Mouse (Mus musculus) thymus, postnatal 25 days (tissue): ENCODE data around the gene Nlrp3.

ENCODE experiments used
- DNase-seq: peaks from one replicate; pipeline ENCODE4 v3.0.0; 2022

Nlrp3 gene

DNA sequence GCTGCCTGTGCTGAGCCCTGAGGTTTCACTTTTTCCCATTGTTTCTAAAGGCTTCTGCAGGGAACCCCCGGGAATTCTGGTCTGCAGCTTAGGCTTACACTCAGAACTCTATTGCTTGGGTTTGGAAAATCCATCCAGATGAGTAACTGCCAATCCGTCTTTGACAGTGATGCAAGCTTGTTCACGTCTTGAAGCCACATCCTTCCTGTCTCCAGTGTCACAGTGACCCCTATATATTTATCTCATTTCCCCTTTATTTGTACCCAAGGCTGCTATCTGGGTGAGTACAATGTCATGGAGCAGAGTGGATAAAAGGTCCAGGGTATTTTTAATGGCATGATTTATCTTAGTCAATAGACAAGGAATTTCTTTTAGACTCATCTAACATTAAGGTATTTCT, at the start of gene Nlrp3:
Gene Nlrp3, plus strand, starts transcription at position 245 of the 400 bp plus-strand sequence.
- no peak for DNase-seq

DNA sequence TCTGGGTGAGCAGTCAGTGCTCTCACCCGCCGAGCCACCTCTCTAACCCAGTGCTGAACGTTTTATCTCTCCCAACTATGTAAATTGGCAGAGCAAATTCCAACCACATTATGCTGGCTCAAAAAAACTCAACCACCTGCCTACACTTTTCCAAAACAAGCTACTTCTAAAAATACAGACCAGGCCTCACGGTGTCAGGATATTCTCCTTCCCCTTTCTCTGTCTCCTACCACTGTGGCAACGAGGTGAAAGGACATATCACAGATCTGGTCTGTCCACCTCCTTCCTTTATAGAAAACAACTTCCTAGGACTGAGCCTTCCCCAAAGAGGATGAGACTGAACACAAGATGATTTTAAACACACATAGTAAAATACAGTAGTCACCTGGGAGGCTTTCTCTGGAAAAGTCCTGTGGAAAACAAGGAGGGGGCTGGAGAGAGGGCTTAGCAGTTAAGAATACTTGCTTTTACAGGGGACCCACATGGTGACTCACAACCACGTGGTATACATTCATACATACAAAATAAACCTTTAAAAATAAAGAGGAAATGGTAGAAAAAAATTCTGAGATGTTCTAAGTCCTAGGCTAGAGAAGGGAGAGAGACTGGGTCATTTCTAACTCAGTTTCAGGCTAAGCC, 44.6 kb upstream of the Nlrp3 start:
- DNase-seq: no peak

DNA sequence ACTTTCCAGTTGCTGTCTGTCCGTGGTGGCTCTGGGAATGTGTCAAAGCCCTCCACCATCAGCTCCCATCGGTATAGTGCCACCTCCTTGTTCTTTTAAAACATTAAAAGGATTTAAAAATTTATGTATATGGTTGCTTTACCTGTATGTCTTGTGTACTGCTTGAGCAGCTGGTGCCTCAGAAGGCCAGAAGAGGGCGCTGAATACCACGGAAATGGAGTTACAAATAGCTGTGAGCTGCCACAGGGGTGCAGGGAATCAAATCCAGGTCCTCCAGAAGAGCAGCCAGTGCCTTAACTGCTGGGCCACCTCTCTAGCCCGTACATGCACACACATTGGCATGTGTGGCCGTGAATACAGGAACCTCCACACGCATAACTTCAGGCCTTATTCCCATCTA, 43.6 kb upstream of the Nlrp3 start:
- DNase-seq: no peak

DNA sequence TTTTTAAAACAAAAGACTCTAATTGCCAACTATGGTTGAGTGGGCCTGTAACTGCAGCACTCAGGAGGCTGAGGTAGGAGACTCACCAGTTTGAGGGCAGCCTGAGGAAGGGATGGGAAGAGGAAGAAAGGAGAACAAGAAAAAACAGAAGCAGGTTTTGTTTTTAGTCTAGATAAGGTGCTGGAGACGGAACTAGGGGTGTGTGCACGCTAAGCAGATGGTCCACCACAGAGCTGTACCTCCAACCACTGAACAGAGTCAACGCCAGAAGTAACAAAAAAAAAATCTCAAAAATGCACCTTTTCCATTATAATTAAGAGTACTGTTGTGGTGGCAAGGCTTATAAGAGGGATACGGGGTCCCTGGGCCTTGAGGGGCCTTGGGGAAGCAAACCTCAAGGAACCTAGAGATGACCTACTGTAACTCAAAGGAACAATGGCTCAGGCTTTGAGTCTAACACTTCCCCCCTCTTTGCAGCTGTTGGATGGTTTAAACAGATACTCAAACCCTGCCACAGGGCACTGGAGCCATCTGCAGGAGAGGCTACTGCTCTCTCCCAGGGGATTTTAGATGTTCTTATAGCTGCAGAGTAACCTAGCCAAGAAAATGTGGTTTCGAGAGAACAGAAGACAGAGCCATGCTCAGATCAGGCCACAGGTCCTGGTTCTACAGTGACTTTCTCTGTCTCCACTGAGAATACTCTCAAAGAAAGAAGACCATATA, 39.2 kb upstream of the Nlrp3 start:
- no peak for DNase-seq

DNA sequence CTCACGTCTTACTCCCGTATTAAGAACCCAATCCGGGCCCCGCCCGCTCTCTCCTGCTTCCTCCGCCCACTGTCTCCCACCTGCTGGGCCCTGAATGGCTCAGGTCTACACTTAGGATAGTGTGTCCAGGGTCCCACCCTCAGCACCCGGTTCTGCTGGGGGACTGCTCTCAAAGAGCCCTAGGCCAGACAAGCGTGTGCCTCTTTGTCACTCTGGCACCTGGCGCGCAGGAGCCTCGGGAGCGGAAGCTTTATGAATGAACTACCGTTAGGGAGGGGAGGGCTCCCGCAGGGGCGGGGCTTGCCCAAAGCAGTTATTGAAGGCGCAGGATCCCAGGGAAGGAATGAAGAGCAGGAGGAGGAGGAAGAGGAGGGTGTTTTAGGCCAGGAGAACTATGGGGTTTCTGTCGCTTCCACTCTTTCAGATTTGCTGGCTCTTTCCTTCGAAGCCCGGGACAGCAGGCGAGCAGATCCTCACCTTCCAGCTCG, 36.0 kb upstream of the Nlrp3 start:
- peak; percentile 84 for DNase-seq

DNA sequence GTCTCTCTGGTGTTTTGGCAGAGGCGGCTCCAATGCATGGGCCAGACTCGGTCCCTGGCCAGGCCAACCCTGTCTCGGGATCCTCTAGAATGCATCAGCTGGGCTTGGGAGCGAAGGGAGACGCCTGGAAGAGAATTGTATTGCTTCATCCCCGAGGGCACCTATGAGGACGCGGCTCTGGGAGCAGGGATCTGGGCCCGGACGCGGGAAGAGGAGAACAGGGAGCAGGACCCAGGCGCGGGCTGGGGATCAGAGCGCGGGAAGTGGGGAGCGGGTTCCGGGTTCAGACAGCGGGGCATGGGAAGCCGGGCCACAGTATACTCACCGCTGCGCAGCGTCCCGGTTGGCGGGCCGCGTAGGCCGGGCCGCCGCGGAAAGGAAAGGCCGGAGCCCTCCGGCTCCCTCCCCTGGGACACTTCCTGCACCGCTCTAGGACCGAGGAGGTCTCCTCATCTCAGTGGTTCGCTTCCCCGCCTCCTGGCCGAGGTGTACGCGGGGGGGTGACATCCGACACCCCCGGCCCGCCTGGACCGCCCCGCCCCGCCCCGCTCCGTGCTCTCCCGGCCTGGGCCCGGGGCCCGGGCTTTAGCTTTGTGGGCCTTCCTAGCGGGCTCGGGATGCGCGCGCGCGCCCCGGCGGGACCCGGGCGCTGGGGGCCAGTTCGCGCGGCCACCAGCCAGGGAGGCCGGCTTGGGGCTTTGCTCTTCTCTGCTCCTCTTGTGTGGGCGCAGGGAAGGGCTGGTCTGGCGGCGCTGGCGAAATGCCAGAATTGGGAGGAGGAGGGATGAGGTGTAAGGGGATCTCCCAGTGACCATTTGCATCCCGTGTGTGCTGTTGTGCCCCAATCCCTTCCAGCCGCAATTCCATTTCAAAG, 35.3 kb upstream of the Nlrp3 start:
- peak; percentile 71 for DNase-seq

DNA sequence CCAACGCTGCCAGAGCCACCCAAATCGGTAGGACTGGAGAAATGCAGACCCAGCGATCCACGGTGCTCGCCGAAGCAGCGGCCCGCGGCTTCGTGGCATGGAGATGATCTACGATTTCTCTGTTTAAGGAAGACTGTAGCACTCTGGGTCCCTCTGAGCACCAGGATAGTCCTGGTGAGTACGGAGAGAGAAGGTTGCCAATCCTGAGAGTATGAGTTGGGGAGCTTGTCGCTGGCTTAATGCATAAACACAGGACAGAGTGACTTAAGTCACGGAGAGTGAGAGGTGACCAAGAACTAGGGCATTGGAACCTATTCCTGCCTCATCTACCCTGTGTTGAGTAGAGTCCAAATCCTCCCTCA, 34.7 kb upstream of the Nlrp3 start:
- no peak for DNase-seq

DNA sequence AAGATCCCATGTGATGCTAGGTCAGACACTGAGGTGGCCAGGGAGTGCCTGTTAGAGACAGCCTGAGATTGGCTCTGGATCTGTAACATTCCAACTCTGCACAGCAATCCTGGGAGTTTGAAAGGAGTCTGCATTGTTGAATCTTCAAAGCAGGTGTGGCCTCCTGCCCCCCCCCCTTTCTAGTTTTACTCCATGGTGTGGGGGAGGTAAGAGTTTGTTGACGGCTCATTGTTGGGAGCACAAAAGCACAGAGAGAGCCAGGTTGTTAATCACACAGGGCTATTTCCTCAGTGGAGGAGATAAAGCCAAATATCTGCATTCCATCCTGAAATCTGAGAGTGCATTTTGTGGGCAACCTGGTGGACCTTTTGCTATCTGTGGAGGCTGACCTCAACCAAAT, 29.8 kb upstream of the Nlrp3 start:
- DNase-seq: no peak

DNA sequence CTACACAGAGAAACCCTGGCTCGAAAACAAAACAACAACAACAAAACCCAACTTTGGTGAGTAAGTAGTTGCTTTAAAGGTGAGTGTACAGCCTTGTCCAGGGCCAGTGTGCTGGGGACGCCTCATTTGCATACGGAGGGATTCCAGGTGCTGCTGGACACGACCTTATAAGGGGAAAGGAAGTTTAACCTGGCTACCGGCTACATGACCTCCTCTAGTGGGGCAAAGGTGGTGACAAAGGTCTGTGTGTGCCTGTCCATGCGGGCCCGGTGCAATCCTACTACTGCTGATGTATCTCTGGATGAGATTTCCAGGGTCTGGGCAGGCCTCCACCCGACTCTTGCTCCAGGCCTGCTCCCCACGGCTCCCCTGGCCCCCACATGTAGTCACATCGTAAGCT, 28.6 kb upstream of the Nlrp3 start:
- DNase-seq: no peak

DNA sequence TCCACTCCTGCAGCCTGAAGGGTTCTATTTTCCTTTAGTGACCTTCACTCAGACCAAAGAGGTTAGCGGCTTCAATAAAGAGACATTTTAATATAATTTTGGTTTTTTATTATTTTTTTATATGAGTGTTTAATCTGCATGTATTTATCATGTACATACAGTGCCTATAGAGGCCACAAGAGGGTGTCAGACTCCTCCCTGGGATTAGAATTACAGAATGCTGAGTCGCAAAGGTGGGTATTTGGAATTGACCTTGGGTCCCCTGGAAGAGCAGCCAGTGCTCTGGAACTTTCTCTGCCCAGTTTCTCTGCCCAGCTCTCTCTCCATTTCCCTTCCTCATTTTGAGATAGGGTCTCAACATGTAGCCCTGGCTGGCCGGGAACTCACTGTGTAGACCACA, 27.8 kb upstream of the Nlrp3 start:
- no peak for DNase-seq

DNA sequence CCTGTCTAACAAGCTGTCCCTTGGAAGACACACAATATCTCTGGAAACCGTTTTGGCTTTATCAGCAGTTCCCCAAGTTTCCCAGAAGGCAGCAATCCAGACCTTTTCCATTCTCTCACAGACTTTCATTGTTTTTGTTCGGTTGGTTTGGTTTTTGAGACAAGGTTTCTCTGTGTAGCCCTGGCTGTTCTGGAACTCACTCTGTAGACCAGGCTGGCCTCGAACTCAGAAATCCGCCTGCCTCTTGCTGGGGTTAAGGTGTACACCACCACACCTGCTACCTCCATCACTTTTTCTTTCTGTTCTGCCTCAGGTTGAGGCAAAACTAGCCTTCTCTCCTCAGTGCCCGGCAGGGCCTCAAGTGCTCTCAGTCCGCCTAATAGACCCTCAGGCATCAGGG, 27.0 kb upstream of the Nlrp3 start:
- no peak for DNase-seq

DNA sequence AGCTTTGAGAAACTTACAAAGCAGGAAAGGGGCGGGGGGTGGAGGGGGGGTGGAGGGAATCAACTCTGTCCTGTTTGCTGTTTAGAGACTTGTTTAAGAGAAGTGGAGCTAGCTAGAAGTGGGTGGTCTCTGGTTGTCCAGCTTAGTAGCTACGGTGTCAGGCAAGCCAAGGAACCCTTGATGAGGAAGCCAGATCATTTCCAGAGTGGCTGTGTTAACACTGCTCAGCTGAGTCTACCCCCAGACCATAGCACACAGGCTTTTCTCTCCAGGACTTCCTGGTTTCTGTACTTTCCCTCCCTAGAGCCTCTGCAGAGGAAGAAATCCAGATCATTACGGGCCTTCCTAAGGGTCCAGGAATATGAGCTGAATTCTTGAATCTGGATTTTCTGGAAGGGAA, 26.6 kb upstream of the Nlrp3 start:
- DNase-seq: no peak

DNA sequence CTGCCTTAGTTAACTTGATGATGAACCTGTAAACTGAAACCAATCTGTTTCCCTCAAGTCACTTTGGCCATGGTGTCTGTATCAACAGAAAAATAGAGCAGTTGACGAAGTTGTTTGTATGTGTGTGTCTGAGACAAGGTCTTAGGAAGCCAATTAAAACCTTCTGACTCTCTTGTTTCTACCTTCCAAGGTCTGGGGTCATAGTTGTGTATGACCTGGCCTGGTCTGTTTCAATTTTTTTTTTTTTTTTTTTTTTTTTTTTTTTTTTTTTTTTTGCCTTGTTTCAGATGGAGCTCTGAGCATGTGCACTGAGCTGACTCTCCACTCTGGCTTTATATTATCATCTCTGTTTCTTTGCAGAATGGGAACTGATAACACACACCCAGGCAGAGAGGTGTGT, 23.9 kb upstream of the Nlrp3 start:
- no peak for DNase-seq

DNA sequence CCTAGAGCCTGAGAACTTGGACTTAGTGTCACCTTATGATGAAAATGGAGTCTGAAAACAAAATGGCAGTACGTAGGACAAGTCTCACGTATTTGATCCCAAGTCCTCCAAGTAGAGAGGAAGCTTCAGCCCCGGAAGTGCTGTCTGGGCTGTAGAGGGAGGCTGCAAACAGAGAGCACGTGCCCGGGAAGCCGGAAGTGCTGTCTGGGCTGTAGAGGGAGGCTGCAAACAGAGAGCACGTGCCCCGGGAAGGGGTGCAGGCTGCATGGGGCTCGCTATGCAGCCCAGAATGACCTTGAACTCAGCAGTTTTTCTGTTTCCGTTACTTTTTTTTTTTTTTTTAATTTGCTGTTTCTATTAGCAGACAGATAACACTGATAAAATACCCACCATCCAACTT, 23.1 kb upstream of the Nlrp3 start:
- peak; percentile 40 for DNase-seq

DNA sequence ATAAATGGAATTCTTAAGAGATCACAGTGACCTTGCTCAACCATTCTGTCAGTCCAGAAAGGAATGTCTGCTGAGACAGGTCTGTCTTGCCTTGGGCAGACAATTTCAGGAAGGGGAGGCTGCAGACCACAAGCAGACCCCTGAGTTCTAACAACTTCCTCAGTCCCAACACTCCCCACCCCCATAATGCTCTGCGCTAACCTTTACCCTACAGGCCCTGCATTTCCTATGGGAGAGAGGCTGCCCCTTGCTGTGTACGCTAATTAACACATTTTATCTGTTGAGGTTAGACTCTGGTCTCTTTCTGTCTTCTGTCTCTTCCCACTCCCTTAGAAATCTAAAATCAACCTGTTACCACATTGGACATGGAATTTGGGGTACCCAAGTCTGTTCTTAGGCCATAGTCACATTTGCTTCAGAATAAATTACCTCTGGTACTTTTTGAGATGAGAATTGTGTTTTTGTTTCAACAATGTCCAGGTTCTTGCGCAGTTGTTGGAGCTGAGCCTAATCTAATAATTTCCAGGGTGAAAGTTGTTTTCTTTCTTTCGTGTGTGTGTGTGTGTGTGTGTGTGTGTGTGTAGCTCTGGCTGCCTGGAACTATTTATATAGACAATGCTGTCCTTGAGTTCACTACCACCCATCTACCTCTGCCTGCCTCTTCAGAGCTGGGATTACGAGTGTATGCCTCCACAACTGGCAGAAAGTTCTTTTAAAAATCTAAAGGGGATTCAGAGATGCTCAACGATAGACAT, 21.4 kb upstream of the Nlrp3 start:
- DNase-seq: no peak

DNA sequence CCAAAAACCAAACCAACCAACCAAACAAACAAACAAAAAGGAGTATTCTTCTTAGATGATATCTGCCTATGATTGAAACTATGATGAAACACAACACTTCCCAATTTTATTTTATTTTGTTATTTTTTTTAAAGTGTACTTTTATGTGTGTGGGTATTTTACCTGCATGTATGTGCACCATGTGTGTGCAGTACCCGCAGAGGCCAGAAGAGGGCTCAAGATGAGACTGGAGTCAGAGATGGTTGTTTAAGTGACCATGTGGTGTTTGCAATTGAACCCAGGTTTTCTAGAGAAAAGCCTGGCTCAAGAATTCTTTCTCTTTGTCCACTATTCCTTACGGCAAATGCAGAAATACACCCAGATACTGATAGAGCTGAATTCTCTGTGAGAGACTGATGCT, 17.2 kb upstream of the Nlrp3 start:
- no peak for DNase-seq

DNA sequence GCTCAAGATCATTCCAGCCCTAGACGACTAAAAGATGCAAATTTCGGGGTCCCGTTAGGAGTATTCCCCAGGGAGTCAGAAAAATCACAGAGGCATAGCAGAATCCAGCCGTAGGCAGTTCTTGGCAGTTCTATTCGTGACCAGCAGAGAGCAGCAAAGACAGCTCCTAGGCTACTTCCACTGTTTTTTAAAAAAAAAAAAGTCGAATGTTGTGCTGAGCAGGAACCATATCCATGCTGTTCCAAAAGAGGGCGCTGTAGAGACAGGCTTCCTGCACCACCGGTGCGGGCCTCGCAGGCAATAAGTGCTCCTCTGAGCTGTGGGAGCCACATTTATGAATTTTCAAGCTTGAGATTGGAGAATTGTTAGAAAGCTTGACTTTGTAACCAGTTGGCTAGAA, 16.1 kb upstream of the Nlrp3 start:
- peak; percentile 74 for DNase-seq

DNA sequence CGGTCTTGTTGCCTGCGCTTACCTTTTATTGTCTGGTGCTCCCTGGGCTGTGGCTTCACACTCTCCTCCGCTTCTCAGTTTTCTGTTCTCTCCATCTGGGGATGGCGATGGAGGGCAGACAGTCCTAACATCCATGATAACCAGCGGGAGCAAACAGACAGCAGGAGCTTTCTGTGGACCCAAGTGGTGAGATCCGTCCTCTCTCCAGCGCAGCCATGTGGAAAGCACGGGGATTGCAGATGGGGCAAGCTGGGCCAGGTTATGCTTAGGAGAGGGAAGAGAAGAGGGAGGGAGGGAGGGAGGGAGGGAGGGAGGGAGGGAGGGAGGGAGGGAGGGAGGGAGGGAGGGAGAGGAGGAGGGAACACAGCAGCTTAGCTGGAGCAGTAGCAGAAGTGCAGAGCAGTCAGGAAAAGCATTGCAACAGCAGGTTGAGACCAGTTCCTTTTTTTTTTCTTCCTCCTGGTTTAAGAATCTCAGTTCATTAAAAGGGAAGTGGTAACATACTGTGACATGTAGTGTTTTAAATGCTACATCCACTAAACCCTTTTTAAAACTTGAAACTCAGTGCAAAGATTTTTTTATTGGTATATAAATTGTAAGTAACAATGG, 14.8 kb upstream of the Nlrp3 start, which contains the start of gene Zkscan17:
Gene Zkscan17, minus strand, starts transcription at position 280 of the 609 bp plus-strand sequence.
- no peak for DNase-seq

DNA sequence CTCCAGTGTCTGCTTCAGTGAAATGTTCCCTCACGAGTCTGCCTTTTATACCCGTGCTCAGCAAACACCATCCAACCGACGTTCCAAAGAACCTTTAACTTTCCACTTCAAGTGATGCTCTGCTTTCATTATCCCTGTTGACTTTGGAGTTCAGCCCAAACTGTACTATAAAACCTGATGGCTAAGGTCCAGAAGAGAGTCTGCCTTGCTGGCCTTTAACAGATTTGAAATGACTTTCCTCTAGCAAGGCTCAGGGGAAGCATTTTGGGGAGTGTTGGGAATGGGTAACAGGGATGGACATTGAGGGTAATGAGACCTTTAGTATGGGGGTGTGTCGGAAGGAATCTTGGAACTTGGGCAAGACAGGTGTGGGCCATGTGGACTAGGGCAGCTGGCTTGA, 11.1 kb upstream of the Nlrp3 start:
- DNase-seq: no peak

DNA sequence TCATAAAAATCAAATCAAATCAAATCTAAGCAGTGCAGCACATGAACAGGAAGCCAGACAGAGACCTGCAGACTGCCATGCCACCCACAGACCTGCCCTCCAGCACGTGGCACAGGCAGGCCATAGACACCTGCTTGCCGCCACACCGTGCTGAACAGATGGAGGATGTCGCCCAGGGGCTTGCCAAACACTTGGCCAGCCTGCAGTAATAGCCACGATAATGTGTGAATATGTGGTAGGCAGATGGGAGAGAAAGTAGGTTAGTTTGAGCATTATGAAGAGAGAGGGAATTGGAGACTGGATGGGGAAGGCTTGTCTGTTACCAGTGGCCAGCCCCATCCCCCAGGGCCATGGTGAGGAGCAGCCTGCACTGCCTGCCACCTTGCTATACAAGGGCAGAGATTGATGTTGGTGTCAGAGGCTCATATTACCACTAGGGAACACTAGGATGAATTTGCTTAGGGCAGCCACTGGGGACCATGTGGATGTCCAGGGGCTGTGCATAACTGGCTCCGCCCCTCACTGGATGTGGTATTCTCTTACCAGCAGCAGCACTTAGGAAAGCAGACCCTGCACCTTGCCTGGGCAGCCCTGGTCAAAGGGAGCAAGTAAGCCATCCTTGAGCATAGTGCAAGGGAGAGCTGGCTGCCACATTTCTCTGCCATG, 10.4 kb upstream of the Nlrp3 start:
- no peak for DNase-seq

DNA sequence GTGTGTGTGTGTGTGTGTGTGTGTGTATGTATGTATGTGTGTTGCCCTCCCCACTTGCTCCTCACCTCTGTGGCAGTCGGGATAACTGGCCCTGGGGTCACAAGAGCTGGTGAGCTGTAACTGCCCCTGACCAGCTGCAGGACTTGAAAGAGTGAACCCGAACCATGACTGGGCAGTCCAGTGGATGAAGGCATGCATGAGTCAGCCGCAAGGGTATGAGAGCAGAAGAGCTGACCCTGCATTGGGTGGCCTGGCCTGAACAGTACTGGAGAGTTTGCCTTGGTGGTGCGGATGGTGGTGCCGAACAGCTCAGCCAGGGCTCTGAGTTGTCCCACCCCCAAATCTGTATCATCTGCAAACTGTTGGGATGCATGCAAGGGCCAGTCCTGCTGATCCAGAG, 9.8 kb upstream of the Nlrp3 start:
- DNase-seq: no peak
